Mouse (Mus musculus) testis, adult 2 months (tissue): Measurements from ENCODE around the gene Auts2. TPM values are rescaled to one million over a fixed set of nuclear protein-coding genes. Genes with fewer than 3 reads are reported as not detected.

ENCODE experiments used
- H3K27ac ChIP-seq: fragments of 200-500 bp; 2 replicates; pipeline ENCODE4 v1.5.1; 2012; ENCODE audit warnings: low read depth, low read length; ENCODE audit not compliant: control insufficient read depth, insufficient read depth
- H3K27me3 ChIP-seq: fragments of 200-500 bp; 2 replicates; pipeline ENCODE4 v1.6.1; 2012; ENCODE audit warnings: mild to moderate bottlenecking, low read length, moderate library complexity; ENCODE audit not compliant: control insufficient read depth, insufficient read depth
- H3K36me3 ChIP-seq: fragments of 200-500 bp; 2 replicates; pipeline ENCODE4 v1.6.1; 2012; ENCODE audit warnings: mild to moderate bottlenecking, low read length; ENCODE audit not compliant: control insufficient read depth, insufficient read depth
- H3K4me1 ChIP-seq: fragments of 200-500 bp; 2 replicates; pipeline ENCODE4 v1.6.1; 2012; ENCODE audit warnings: low read length; ENCODE audit not compliant: control insufficient read depth, insufficient read depth
- H3K4me3 ChIP-seq: fragments of 200-500 bp; 2 replicates; pipeline ENCODE4 v1.5.1; 2012; ENCODE audit warnings: low read depth, mild to moderate bottlenecking, low read length, moderate library complexity, mixed read lengths; ENCODE audit not compliant: control insufficient read depth
- CTCF ChIP-seq: fragments of 200-500 bp; IDR thresholded peaks from 2 replicates; pipeline ENCODE4 v1.5.1; 2012; ENCODE audit warnings: low read depth, mild to moderate bottlenecking, inconsistent platforms, low read length, moderate library complexity; ENCODE audit not compliant: control insufficient read depth, insufficient read depth, insufficient replicate concordance
- POLR2A ChIP-seq: fragments of 200-500 bp; IDR thresholded peaks from 2 replicates; pipeline ENCODE4 v1.6.1; 2012; ENCODE audit warnings: low read depth, mild to moderate bottlenecking, inconsistent platforms, low read length, moderate library complexity; ENCODE audit not compliant: control insufficient read depth
- polyA plus RNA-seq: library from polyadenylated mRNA; depleted of rRNA; stranded (reverse); fragments of >200 nt; gene quantifications from 2 replicates; pipeline ENCODE4 v1.2.3, GENCODE M21; 2012

Auts2 gene
- polyA plus RNA-seq, 1 experiment: 4.3 TPM

DNA sequence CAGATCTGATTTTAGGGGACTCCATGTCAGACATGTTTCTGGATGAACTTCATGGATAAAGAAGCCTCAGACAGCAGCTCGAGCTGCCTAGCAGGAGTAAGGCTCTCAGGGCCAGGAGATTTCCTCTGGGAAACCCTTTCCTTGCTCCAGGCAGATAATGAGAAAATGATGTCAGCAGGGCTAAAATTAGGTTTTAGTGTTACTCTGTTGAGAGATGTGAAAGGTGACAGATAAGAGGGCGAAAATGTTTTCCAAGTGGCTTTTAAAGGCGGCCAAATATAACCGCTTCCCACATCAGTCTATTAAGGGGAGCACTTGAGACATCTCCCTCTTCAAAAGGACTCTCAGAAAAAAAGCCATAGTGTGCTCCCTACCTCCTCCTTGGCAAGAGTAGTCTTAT lies 1025.5 kb downstream of the Auts2 start:
- TF ChIP-seq CTCF (no peak), POLR2A (no peak)
- no peaks in the 10 kb centered on the region for H3K4me1 ChIP-seq
- no peak overlapping the region for H3K27ac ChIP-seq
- no peaks in the 10 kb centered on the region for H3K27me3 ChIP-seq
- H3K36me3 ChIP-seq: no peaks in the 10 kb centered on the region
- no peak overlapping the region for H3K4me3 ChIP-seq

DNA sequence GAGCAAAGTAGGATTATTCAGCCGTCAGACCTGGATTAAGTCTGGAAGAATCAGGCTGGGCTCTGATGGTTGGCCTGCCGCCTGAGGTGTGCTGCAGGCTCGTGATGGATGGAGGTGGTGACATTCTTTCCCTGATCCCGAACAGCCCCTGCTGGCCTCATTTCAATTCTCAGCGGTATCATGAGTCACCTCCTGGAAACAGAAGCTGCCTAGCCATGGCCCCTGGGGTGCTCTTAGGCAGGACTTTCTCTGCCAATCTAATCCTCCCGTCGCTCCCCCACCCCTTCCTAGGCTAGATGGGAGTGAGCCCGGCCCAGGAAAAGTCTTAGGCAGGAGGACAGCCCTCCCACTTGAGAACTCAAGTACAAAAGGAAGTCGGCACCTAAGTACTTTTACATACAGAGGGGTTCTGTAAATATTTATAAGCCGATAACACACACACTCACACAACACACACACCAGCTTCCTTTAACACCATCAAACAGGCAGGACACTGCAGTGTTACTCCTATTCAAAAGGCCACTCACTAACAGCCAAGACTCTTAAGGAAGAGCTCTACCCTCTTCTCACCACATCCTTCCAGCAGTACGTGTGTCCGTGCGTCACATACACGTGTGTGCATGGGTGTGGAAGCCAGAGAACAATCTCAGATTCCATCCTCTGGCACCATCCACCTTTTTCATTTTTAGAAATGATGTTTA lies 1027.3 kb downstream of the Auts2 start:
- H3K27me3 ChIP-seq: no peaks in the 10 kb centered on the region
- TF ChIP-seq CTCF (no peak), POLR2A (no peak)
- H3K36me3 ChIP-seq: no peaks in the 10 kb centered on the region
- no peak overlapping the region for H3K27ac ChIP-seq
- H3K4me3 ChIP-seq: no peak overlapping the region
- H3K4me1 ChIP-seq: no peaks in the 10 kb centered on the region

GRCm38 (mm10) chr5:131513753-131514152 lies 1029.4 kb downstream of the Auts2 start:
- H3K4me1 ChIP-seq: no peaks in the 10 kb centered on the region
- no peak overlapping the region for H3K4me3 ChIP-seq
- TF ChIP-seq CTCF (no peak), POLR2A (no peak)
- no peak overlapping the region for H3K27ac ChIP-seq
- H3K27me3 ChIP-seq: no peaks in the 10 kb centered on the region
- no peaks in the 10 kb centered on the region for H3K36me3 ChIP-seq

- Histone ChIP-seq H3K4me1 (no peaks in the 10 kb centered on the region), H3K27me3 (no peaks in the 10 kb centered on the region), H3K4me3 (no peak overlapping the region), H3K27ac (no peak overlapping the region), H3K36me3 (no peaks in the 10 kb centered on the region)
- TF ChIP-seq CTCF (no peak), POLR2A (no peak)
Observed at GRCm38 (mm10) chr5:131512617-131513016, 1030.5 kb downstream of the Auts2 start.

DNA sequence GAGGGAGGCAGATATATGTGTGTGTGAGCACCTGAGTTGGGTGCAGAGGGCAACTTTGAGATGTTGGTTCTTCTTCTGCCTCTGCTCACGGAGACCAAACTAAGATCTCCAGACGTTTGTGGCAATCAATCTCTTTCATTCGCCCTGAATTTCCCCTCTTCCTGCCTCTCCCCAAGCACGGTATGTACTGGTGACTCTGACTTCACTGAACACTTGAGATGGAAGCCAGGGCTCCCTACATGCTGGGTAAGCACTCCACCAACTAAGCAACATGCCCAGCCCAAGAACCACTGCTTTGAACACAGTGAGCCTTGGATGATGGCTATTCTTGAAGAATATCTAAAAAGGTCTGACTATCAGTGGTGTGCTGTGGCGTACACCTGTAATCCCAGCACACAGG lies 1032.5 kb downstream of the Auts2 start:
- no peak for TF ChIP-seq CTCF
- no peak for TF ChIP-seq POLR2A
- H3K4me3 ChIP-seq: no peak overlapping the region
- no peaks in the 10 kb centered on the region for H3K4me1 ChIP-seq
- H3K27me3 ChIP-seq: no peaks in the 10 kb centered on the region
- no peaks in the 10 kb centered on the region for H3K36me3 ChIP-seq
- no peak overlapping the region for H3K27ac ChIP-seq

- TF ChIP-seq CTCF: no peak
- TF ChIP-seq POLR2A: no peak
- Histone ChIP-seq H3K4me3 (no peak overlapping the region), H3K27me3 (no peaks in the 10 kb centered on the region), H3K36me3 (no peaks in the 10 kb centered on the region), H3K4me1 (no peaks in the 10 kb centered on the region), H3K27ac (no peak overlapping the region)
Observed at GRCm38 (mm10) chr5:131509315-131509714, 1033.8 kb downstream of the Auts2 start.

DNA sequence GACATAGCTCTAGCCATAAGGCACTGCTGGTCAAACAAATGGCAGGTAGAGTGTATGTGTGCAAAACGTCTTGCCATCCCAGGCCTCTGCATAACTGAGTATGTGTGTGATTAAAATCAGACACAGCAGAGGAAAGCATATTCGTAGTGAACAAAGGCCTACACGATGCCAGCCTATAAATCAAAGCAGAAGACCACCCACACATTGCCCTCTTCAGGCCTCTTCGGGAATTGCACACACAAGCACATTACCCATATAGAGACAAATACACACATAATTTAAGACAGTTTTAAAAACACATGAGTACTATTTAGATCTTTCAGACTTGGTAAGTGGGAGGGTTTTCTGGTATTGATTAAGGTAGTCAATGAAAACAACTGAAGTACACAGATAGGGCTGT lies 1044.3 kb downstream of the Auts2 start:
- Histone ChIP-seq H3K27me3 (no peaks in the 10 kb centered on the region), H3K27ac (no peak overlapping the region), H3K36me3 (no peaks in the 10 kb centered on the region), H3K4me1 (peaks cover 12% of the 10 kb centered on the region), H3K4me3 (no peak overlapping the region)
- TF ChIP-seq CTCF (no peak), POLR2A (no peak)
